Mouse (Mus musculus) kidney, embryonic 16.5 days (tissue): ENCODE measurements around the gene Mtus2. TPM values are rescaled to one million over a fixed set of nuclear protein-coding genes. Genes with fewer than 3 reads are reported as not detected.

Experiments
- ATAC-seq: fragments of 200-750 bp; cut with Nextera tagmentation; 2 replicates; pipeline ENCODE4 v1.8.0; 2017; ENCODE audit warnings: moderate TSS enrichment; ENCODE audit not compliant: low FRiP score, low TSS enrichment
- H3K27ac ChIP-seq: fragments of 300-500 bp; sonication (generic); 2 replicates; pipeline ENCODE4 v1.5.1; 2014; ENCODE audit warnings: low read length
- H3K27me3 ChIP-seq: fragments of 300-500 bp; sonication (generic); 2 replicates; pipeline ENCODE4 v1.6.1; 2014; ENCODE audit warnings: low read length, control low read depth, mixed read lengths; ENCODE audit not compliant: insufficient read depth
- H3K36me3 ChIP-seq: fragments of 300-500 bp; sonication (generic); 2 replicates; pipeline ENCODE4 v1.6.1; 2014; ENCODE audit warnings: low read length, control low read depth, mixed read lengths; ENCODE audit not compliant: insufficient read depth
- H3K4me1 ChIP-seq: fragments of 300-500 bp; sonication (generic); 2 replicates; pipeline ENCODE4 v1.6.1; 2014; ENCODE audit warnings: low read length, control low read depth, mixed read lengths; ENCODE audit not compliant: insufficient read depth
- H3K4me2 ChIP-seq: fragments of 300-500 bp; sonication (generic); replicated peaks from 2 replicates; pipeline ENCODE4 v1.6.1; 2014; ENCODE audit warnings: low read depth, low read length
- H3K4me3 ChIP-seq: fragments of 300-500 bp; sonication (generic); 2 replicates; pipeline ENCODE4 v1.5.1; 2014; ENCODE audit warnings: mild to moderate bottlenecking, low read length
- H3K9ac ChIP-seq: fragments of 300-500 bp; sonication (generic); replicated peaks from 2 replicates; pipeline ENCODE4 v1.6.1; 2014; ENCODE audit warnings: low read length
- H3K9me3 ChIP-seq: fragments of 300-500 bp; sonication (generic); 2 replicates; pipeline ENCODE4 v1.6.1; 2016; ENCODE audit warnings: low read length, control low read depth
- WGBS: fragments of 180-500 bp; shearing (Covaris S2); extraction: QIAGEN DNeasy Blood & Tissue Kit; methylation state at CpG from one replicate; pipeline ENCODE4 v1.1.7; 2014; 5-methylcytosine and 5-hydroxymethylcytosine counted together
- polyA plus RNA-seq: library from polyadenylated mRNA; unstranded; fragments of >200 nt; fragmentation: Nextera tagmentation; extraction: Ambion mirVana; gene quantifications from 2 replicates; pipeline ENCODE4 v1.2.1, GENCODE M21; 2015

Mtus2 gene
- polyA plus RNA-seq, 1 experiment from 2014 or later = 2.7 TPM

DNA sequence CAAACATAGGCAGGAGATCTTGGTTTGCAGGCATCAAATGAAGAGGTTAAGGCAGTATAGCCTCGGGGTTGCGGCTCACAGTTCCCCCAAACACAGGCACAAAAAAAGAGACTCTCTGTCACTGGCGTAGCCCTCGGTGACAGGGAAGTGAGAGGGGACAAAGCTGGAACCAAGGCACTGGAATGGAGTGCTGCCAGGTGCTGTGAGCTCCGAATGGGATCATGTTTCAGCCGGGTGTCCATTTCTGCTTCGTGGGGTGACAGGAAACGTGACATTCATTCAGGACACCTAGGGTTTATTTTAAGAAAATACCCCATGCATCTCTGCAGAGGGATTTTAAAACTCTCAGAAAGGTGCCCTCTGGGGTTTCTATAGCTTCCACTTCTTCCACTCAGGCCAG lies 397.4 kb downstream of the Mtus2 start:
- Histone ChIP-seq H3K4me2 (no peak overlapping the region), H3K27ac (no peak overlapping the region), H3K9me3 (no peaks in the 10 kb centered on the region), H3K4me3 (no peak overlapping the region), H3K36me3 (peaks cover 9% of the 10 kb centered on the region; the same call in 1 of the 2 replicates), H3K9ac (no peak overlapping the region), H3K27me3 (no peaks in the 10 kb centered on the region), H3K4me1 (peaks cover 17% of the 10 kb centered on the region)
- ATAC-seq = no peak
- WGBS = 30% methylated on average over 8 of the region's 8 CpGs

DNA sequence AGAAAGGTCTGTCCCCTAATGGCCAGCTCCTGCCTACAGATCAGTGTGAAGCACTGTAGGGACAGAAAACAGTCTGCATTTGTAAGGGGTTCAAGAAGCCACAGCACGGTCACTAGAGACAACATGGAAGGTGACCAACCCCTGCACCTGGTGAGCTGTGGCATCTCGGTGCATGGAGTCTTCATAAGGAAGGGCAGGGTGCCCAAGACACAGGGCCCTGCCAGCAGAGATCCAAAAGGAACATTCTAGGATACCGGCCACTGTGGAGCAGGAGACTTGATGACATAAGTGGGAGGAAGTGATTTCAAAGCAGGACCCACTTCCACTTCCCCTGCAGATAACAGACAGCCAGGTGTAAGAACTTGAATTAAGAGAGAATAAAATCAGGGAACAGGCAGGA lies 398.7 kb downstream of the Mtus2 start:
- ATAC-seq = no peak
- WGBS = 93% methylated on average over 3 of the region's 3 CpGs
- H3K4me2 ChIP-seq = no peak overlapping the region
- H3K27ac ChIP-seq = no peak overlapping the region
- H3K4me1 ChIP-seq = peaks cover 18% of the 10 kb centered on the region
- no peaks in the 10 kb centered on the region for H3K9me3 ChIP-seq
- no peak overlapping the region for H3K9ac ChIP-seq
- no peak overlapping the region for H3K4me3 ChIP-seq
- H3K27me3 ChIP-seq = no peaks in the 10 kb centered on the region
- peaks cover 9% of the 10 kb centered on the region; the same call in 1 of the 2 replicates for H3K36me3 ChIP-seq

DNA sequence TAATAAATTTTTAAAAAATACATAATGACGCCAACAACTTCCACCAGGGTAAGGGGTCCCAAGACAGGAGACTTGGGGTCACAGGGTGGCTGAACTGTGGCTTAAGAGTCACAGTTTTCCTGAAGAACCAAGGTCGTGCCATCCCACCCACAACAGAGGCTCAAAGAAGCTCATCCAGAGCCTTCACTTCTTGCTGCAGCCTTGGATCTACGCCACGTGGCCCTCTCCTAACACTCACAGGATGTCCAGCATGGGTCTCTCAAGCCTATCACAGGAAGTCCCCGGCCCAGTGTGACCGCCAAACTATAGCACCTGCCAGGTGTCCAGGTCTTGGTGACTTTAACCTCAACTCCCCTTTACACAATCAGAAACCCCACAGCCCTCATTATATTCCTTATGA lies 400.0 kb downstream of the Mtus2 start:
- H3K36me3 ChIP-seq = peaks cover 4% of the 10 kb centered on the region; the same call in 1 of the 2 replicates
- no peaks in the 10 kb centered on the region for H3K9me3 ChIP-seq
- H3K4me3 ChIP-seq = no peak overlapping the region
- H3K27ac ChIP-seq = no peak overlapping the region
- H3K4me2 ChIP-seq = no peak overlapping the region
- no peaks in the 10 kb centered on the region for H3K27me3 ChIP-seq
- 92% methylated on average over 6 of the region's 6 CpGs for WGBS
- H3K9ac ChIP-seq = no peak overlapping the region
- peaks cover 32% of the 10 kb centered on the region for H3K4me1 ChIP-seq
- no peak for ATAC-seq

DNA sequence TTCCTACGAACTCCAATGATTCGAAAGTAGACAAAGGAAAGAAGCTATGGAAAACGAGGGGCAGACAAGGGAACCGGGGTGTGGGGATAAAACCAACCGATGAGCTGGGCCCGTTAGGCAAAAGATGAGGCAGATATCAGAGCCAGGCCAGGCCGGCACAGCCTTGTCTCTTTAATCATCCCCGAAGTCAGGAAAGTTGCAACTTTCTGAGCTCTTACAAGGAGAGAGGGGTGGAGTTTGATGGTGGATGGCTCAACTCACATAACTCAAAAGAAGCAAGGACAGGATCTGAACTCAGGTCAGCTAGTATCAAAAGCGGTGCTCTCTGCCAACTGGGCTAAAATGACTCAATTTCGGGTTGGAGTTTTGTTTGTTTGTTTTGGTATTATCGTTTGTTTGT lies 402.0 kb downstream of the Mtus2 start:
- Histone ChIP-seq H3K27me3 (no peaks in the 10 kb centered on the region), H3K4me2 (no peak overlapping the region), H3K27ac (no peak overlapping the region), H3K36me3 (peaks cover 4% of the 10 kb centered on the region; the same call in 1 of the 2 replicates), H3K9ac (no peak overlapping the region), H3K4me1 (peaks cover 36% of the 10 kb centered on the region), H3K9me3 (no peaks in the 10 kb centered on the region), H3K4me3 (no peak overlapping the region)
- WGBS = 91% methylated on average over 11 of the region's 11 CpGs
- no peak for ATAC-seq

DNA sequence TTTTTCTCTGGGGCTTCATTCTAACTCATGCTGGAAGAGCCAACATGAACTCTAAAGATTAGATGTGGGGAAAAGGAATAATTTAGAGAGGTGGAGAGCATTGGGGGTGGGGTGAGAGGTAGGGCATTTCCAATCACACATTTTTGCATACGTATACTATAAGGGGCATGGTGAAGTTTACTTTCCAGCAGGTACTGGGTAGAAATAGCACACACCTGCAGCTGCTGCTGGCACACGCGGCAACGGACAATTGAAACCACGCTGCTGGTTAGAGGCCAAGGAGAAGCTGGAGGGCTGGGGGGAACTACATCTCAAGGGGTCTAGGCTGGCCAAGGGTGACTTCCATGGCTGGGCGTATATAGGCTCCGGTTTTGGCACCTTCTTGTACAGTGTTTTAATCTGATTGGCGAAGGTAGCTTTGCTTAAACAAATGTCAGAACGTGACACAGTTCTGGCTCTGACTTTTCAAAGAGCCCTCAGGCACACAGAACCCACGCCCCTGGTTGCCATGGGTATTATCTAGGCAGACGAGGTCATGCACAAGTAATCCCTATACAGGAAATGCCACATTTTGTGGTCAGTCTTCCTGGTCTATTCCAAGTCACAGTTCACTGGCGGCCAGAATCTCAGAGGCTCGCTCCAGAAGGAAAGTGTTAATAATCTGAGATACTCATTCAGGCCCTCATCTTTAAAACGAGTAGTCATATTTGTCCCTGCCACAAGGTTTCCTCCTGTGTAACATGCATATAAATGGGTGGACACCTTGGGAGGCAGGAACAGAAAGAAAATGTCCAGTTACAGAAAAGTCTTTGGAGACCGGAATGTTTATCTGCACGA lies 404.0 kb downstream of the Mtus2 start:
- H3K4me2 ChIP-seq = no peak overlapping the region
- peaks cover 4% of the 10 kb centered on the region; the same call in 1 of the 2 replicates for H3K36me3 ChIP-seq
- peaks cover 30% of the 10 kb centered on the region for H3K4me1 ChIP-seq
- no peak overlapping the region for H3K4me3 ChIP-seq
- 52% methylated on average over 16 of the region's 16 CpGs for WGBS
- no peaks in the 10 kb centered on the region for H3K27me3 ChIP-seq
- peak; percentile 87 for ATAC-seq
- H3K9me3 ChIP-seq = no peaks in the 10 kb centered on the region
- H3K27ac ChIP-seq = peak overlapping the region; percentile 82
- no peak overlapping the region for H3K9ac ChIP-seq

- Histone ChIP-seq H3K4me1 (peaks cover 30% of the 10 kb centered on the region), H3K9me3 (no peaks in the 10 kb centered on the region), H3K27me3 (no peaks in the 10 kb centered on the region), H3K9ac (no peak overlapping the region), H3K4me2 (no peak overlapping the region), H3K27ac (peak overlapping the region; percentile 82), H3K36me3 (peaks cover 4% of the 10 kb centered on the region; the same call in 1 of the 2 replicates), H3K4me3 (no peak overlapping the region)
- 0 out of 2 replicates have a peak, but pooled peaks have one; percentile 9 for ATAC-seq
- 37% methylated on average over 3 of the region's 3 CpGs for WGBS
Measured at GRCm38 (mm10) chr5:148361759-148362010, 404.6 kb downstream of the Mtus2 start.

- no peak overlapping the region for H3K4me3 ChIP-seq
- H3K4me1 ChIP-seq = peaks cover 30% of the 10 kb centered on the region
- H3K27me3 ChIP-seq = no peaks in the 10 kb centered on the region
- 93% methylated on average over 7 of the region's 7 CpGs for WGBS
- no peak overlapping the region for H3K4me2 ChIP-seq
- no peaks in the 10 kb centered on the region for H3K9me3 ChIP-seq
- no peak for ATAC-seq
- H3K27ac ChIP-seq = peak overlapping the region; percentile 82
- H3K9ac ChIP-seq = no peak overlapping the region
- peaks cover 4% of the 10 kb centered on the region; the same call in 1 of the 2 replicates for H3K36me3 ChIP-seq
Measured at GRCm38 (mm10) chr5:148362296-148362695, 405.2 kb downstream of the Mtus2 start.

DNA sequence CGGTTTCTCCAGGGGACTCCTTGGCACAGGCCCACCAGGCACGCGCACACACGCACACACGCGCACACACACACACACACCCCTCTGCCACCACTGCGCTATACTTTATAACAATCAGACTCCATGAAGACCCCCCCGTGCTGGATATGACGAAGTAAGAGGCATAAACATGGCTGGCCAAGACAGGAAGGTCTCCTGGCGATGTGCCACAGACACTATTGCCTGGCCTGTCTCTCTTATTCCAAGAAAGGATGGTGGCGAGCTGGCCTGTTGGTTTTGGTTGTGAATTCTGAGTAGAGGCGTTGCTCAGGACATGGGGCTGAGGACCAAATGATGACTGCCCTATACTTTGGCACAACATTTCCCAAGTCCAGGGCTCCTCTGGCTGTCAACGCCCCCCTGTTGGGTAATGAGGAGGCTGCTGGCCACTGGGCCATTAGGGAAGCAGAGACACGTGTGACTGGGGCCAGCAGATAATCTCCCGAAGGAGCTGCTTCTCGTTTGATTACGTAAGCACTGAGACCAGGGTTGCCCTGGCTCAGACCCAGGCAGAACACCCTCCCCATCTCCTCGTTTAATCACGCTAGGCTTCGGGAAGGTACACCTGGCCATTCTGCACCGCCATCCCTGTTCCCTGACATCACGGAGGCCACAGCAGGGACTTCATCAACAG lies 406.5 kb downstream of the Mtus2 start:
- H3K27ac ChIP-seq = peak overlapping the region; percentile 31; the same call in 1 of the 2 replicates
- ATAC-seq = no peak
- no peaks in the 10 kb centered on the region for H3K27me3 ChIP-seq
- no peak overlapping the region for H3K4me3 ChIP-seq
- H3K4me1 ChIP-seq = peaks cover 30% of the 10 kb centered on the region
- no peak overlapping the region for H3K4me2 ChIP-seq
- peaks cover 2% of the 10 kb centered on the region; the same call in 1 of the 2 replicates for H3K36me3 ChIP-seq
- no peak overlapping the region for H3K9ac ChIP-seq
- H3K9me3 ChIP-seq = no peaks in the 10 kb centered on the region
- 85% methylated on average over 22 of the region's 22 CpGs for WGBS
